ENCODE assay signal across 8 mouse cellular contexts in genomic region chr11:116104006-116104646, GRCm38 (mm10). TPM values are rescaled to one million over a fixed set of nuclear protein-coding genes. Genes with fewer than 3 reads are reported as not detected.
DNase-seq lines count a peak whose midpoint lies in the region; ATAC-seq and TF ChIP-seq lines count a peak whose summit lies in the region.

No protein-coding gene starts in this region.

- ATAC-seq in hindbrain, embryonic 11.5 days (ENCODE audit: low FRiP score): peak; percentile 35; the same call in 1 of the 2 replicates
- peak; percentile 50 for ATAC-seq in limb, embryonic 14.5 days (ENCODE audit: low FRiP score, low read depth)
- peak; percentile 31; the same call in 1 of the 2 replicates for ATAC-seq in neural tube, embryonic 12.5 days (ENCODE audit: low FRiP score, low read depth)

- peak overlapping the region; percentile 2; the same call in 1 of the 2 replicates for H3K4me2 ChIP-seq in hindbrain, embryonic 11.5 days (replicated peaks; ENCODE audit: low read depth, low read length)
- H3K4me2 ChIP-seq in limb, embryonic 14.5 days (replicated peaks; ENCODE audit: low read depth, low read length, severe bottlenecking): 0 out of 2 replicates have a peak overlapping the region, but pooled peaks have one; percentile 8
- H3K4me2 ChIP-seq in neural tube, embryonic 12.5 days (replicated peaks): peak overlapping the region; percentile 20; the same call in 1 of the 2 replicates

- 39% methylated on average over 14 of the region's 14 CpGs for WGBS in hindbrain, embryonic 11.5 days
- WGBS in limb, embryonic 14.5 days: 38% methylated on average over 14 of the region's 14 CpGs
- WGBS in neural tube, embryonic 12.5 days: 39% methylated on average over 14 of the region's 14 CpGs

- no peak for TF ChIP-seq POLR2A in limb, embryonic 14.5 days (IDR thresholded peaks at IDR 0.05; ENCODE audit: borderline replicate concordance, extremely low read depth, insufficient read depth, insufficient read length)

- H3K27ac ChIP-seq in hindbrain, embryonic 11.5 days (ENCODE audit: low read depth, low read length): no peak overlapping the region
- peak overlapping the region; percentile 72 for H3K27ac ChIP-seq in limb, embryonic 14.5 days (replicated peaks; ENCODE audit: low read depth, low read length)
- no peak overlapping the region for H3K27ac ChIP-seq in neural tube, embryonic 12.5 days

- peak; percentile 12 for DNase-seq in thymus, postnatal 0 days (ENCODE audit: low spot score)
- no peak for DNase-seq in thymus, postnatal 4 days
- DNase-seq in fibroblast of lung, adult 2 months (ENCODE audit: low read depth): peak; percentile 86
- DNase-seq in hindbrain, embryonic 11.5 days (ENCODE audit: low spot score): peak; percentile 43
- peak; percentile 66 for DNase-seq in limb, embryonic 14.5 days (ENCODE audit: low spot score)
- DNase-seq in cerebellum, postnatal 4 days (ENCODE audit: low spot score in 2 of 2): no peak
- no peak for DNase-seq in spleen, adult 18-20 months

- no peak overlapping the region for H3K4me3 ChIP-seq in hindbrain, embryonic 11.5 days (ENCODE audit: low read depth, low read length)
- no peak overlapping the region; the same call in 1 of the 2 replicates for H3K4me3 ChIP-seq in limb, embryonic 14.5 days (replicated peaks; ENCODE audit: low read length)
- no peak overlapping the region for H3K4me3 ChIP-seq in neural tube, embryonic 12.5 days

- H3K9ac ChIP-seq in hindbrain, embryonic 11.5 days (ENCODE audit: low read depth, low read length): 0 out of 2 replicates have a peak overlapping the region, but pooled peaks have one; percentile 5
- peak overlapping the region; percentile 25; the same call in 1 of the 2 replicates for H3K9ac ChIP-seq in limb, embryonic 14.5 days (ENCODE audit: low read depth, low read length, severe bottlenecking)
- H3K9ac ChIP-seq in neural tube, embryonic 12.5 days: peak overlapping the region; percentile 35; the same call in 1 of the 2 replicates

- H3K27me3 ChIP-seq in hindbrain, embryonic 11.5 days (ENCODE audit: control insufficient read depth, insufficient read depth, low read length): peaks cover 31% of the 10 kb centered on the region
- peaks cover 26% of the 10 kb centered on the region for H3K27me3 ChIP-seq in limb, embryonic 14.5 days (ENCODE audit: control insufficient read depth, insufficient read depth, low read length)
- H3K27me3 ChIP-seq in neural tube, embryonic 12.5 days (replicated peaks): peaks cover 40% of the 10 kb centered on the region

- H3K4me1 ChIP-seq in hindbrain, embryonic 11.5 days (replicated peaks; ENCODE audit: control insufficient read depth, insufficient read depth, low read length): peaks cover 18% of the 10 kb centered on the region
- peaks cover 54% of the 10 kb centered on the region for H3K4me1 ChIP-seq in limb, embryonic 14.5 days (ENCODE audit: control insufficient read depth, insufficient read depth, low read length)
- peaks cover 47% of the 10 kb centered on the region for H3K4me1 ChIP-seq in neural tube, embryonic 12.5 days

- H3K9me3 ChIP-seq in hindbrain, embryonic 11.5 days (ENCODE audit: control insufficient read depth, low read length): no peaks in the 10 kb centered on the region
- H3K9me3 ChIP-seq in limb, embryonic 14.5 days (ENCODE audit: control insufficient read depth, low read length): no peaks in the 10 kb centered on the region
- no peaks in the 10 kb centered on the region for H3K9me3 ChIP-seq in neural tube, embryonic 12.5 days

- H3K36me3 ChIP-seq in hindbrain, embryonic 11.5 days (ENCODE audit: control insufficient read depth, insufficient read depth, low read length): no peaks in the 10 kb centered on the region
- H3K36me3 ChIP-seq in limb, embryonic 14.5 days (ENCODE audit: control insufficient read depth, insufficient read depth, low read length): no peaks in the 10 kb centered on the region
- H3K36me3 ChIP-seq in neural tube, embryonic 12.5 days: no peaks in the 10 kb centered on the region

RNA-seq across cellular contexts. Expression of gene Wbp2, which starts 17.3 kb away (rescaled TPM):
- polyA plus RNA-seq in thymus, postnatal 0 days (2015; fragmentation: Nextera tagmentation; extraction: Ambion mirVana): 75.1 and 97.4 TPM in 2 replicates
- polyA plus RNA-seq in hindbrain, embryonic 11.5 days (2014; fragmentation: Nextera tagmentation; extraction: Ambion mirVana): 85.4 and 88.6 TPM in 2 replicates
- polyA plus RNA-seq in limb, embryonic 14.5 days (2012; rRNA removed): 58.6 and 76.2 TPM in 2 replicates
- polyA plus RNA-seq in limb, embryonic 14.5 days (2014; fragmentation: Nextera tagmentation; extraction: Ambion mirVana): 56.8 and 57.7 TPM in 2 replicates
- polyA plus RNA-seq in neural tube, embryonic 12.5 days (2016; fragmentation: Nextera tagmentation; extraction: Ambion mirVana): 97.0 and 110 TPM in 2 replicates

RNA-seq across cellular contexts. Expression of gene Trim47, which starts 22.9 kb away (rescaled TPM):
- polyA plus RNA-seq in thymus, postnatal 0 days (2015; fragmentation: Nextera tagmentation; extraction: Ambion mirVana): 10.8 and 10.9 TPM in 2 replicates
- 3.0 TPM in 2 replicates for polyA plus RNA-seq in hindbrain, embryonic 11.5 days (2014; fragmentation: Nextera tagmentation; extraction: Ambion mirVana)
- 25.5 and 35.2 TPM in 2 replicates for polyA plus RNA-seq in limb, embryonic 14.5 days (2012; rRNA removed)
- 25.1 and 28.5 TPM in 2 replicates for polyA plus RNA-seq in limb, embryonic 14.5 days (2014; fragmentation: Nextera tagmentation; extraction: Ambion mirVana)
- polyA plus RNA-seq in neural tube, embryonic 12.5 days (2016; fragmentation: Nextera tagmentation; extraction: Ambion mirVana): 3.7 and 5.0 TPM in 2 replicates

RNA-seq across cellular contexts. Expression of gene Unc13d, which starts 26.4 kb away (rescaled TPM):
- 32.4 and 34.7 TPM in 2 replicates for polyA plus RNA-seq in thymus, postnatal 0 days (2015; fragmentation: Nextera tagmentation; extraction: Ambion mirVana)
- 1.1 and 1.3 TPM in 2 replicates for polyA plus RNA-seq in hindbrain, embryonic 11.5 days (2014; fragmentation: Nextera tagmentation; extraction: Ambion mirVana)
- 4.1 and 4.3 TPM in 2 replicates for polyA plus RNA-seq in limb, embryonic 14.5 days (2012; rRNA removed)
- polyA plus RNA-seq in limb, embryonic 14.5 days (2014; fragmentation: Nextera tagmentation; extraction: Ambion mirVana): 3.4 and 3.8 TPM in 2 replicates
- polyA plus RNA-seq in neural tube, embryonic 12.5 days (2016; fragmentation: Nextera tagmentation; extraction: Ambion mirVana): 1.3 and 1.7 TPM in 2 replicates

RNA-seq across cellular contexts. Expression of gene Trim65, which starts 26.8 kb away (rescaled TPM):
- 2.6 and 3.1 TPM in 2 replicates for polyA plus RNA-seq in thymus, postnatal 0 days (2015; fragmentation: Nextera tagmentation; extraction: Ambion mirVana)
- polyA plus RNA-seq in hindbrain, embryonic 11.5 days (2014; fragmentation: Nextera tagmentation; extraction: Ambion mirVana): 1.4 and 2.5 TPM in 2 replicates
- polyA plus RNA-seq in limb, embryonic 14.5 days (2012; rRNA removed): 4.9 and 6.2 TPM in 2 replicates
- polyA plus RNA-seq in limb, embryonic 14.5 days (2014; fragmentation: Nextera tagmentation; extraction: Ambion mirVana): 3.1 and 4.1 TPM in 2 replicates
- polyA plus RNA-seq in neural tube, embryonic 12.5 days (2016; fragmentation: Nextera tagmentation; extraction: Ambion mirVana): 2.0 and 2.1 TPM in 2 replicates

RNA-seq across cellular contexts. Expression of gene Mrpl38, which starts 34.5 kb away (rescaled TPM):
- polyA plus RNA-seq in thymus, postnatal 0 days (2015; fragmentation: Nextera tagmentation; extraction: Ambion mirVana): 65.0 and 68.8 TPM in 2 replicates
- 93.2 and 100 TPM in 2 replicates for polyA plus RNA-seq in hindbrain, embryonic 11.5 days (2014; fragmentation: Nextera tagmentation; extraction: Ambion mirVana)
- polyA plus RNA-seq in limb, embryonic 14.5 days (2012; rRNA removed): 52.6 and 56.4 TPM in 2 replicates
- polyA plus RNA-seq in limb, embryonic 14.5 days (2014; fragmentation: Nextera tagmentation; extraction: Ambion mirVana): 85.8 and 86.5 TPM in 2 replicates
- polyA plus RNA-seq in neural tube, embryonic 12.5 days (2016; fragmentation: Nextera tagmentation; extraction: Ambion mirVana): 83.7 and 85.5 TPM in 2 replicates

Comparison
In these comparisons a context has a peak if more than half of its experiments do, and no peak if none do; other contexts are left out.
1. DNase-seq: peak in thymus, postnatal 0 days (single experiment), fibroblast of lung, adult 2 months (single experiment), hindbrain, embryonic 11.5 days (single experiment) and limb, embryonic 14.5 days (single experiment); none in thymus, postnatal 4 days (single experiment), cerebellum, postnatal 4 days (0 of 2) and spleen, adult 18-20 months (0 of 2).
2. Peak in every context shown above with its lines, with median percentiles within 50 percentile points of each other: ATAC-seq, H3K4me2 ChIP-seq and H3K9ac ChIP-seq.